Mouse (Mus musculus): ENCODE measurements around the gene Tecta.

- TF ChIP-seq CTCF (IDR thresholded peaks at IDR 0.05; ENCODE audit: borderline replicate concordance, extremely low read depth, insufficient read depth, insufficient read length) (no peak), POLR2A (IDR thresholded peaks at IDR 0.05; ENCODE audit: borderline replicate concordance, extremely low read depth, insufficient read depth, insufficient read length, poor library complexity, severe bottlenecking) (no peak)
These were observed 28.6 kb upstream of the Tecta start for GRCm38 (mm10) chr9:42428060-42428924.
